Mouse (Mus musculus): Measurements from ENCODE around the gene Ablim1. TPM values are rescaled to one million over a fixed set of nuclear protein-coding genes. Genes with fewer than 3 reads are reported as not detected.

The Ablim1 gene
- total RNA-seq, 2 experiments from 2014 or later: 36.0 to 65.7 TPM

DNA sequence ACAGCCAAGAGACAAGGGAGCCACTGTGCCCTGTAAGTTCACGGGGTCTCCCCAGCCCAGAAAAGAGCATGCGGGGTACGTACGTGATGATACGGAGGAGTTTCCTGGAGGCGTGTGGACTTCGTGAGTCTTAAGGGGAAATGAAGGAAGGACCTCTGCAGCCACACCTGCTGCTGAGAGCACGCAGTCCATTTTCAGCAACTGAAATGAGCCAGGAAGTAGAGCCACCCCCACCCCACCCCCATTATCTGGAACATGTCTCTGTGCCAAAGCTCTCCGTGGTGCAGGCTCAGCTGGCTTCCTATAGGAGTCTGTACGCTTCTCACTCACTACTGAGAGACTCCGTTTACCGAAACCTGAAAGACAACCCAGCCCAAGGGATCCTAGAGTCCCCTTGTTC lies 121.3 kb downstream of the Ablim1 start:
- DNase-seq (ENCODE audit: low spot score): no peak

DNA sequence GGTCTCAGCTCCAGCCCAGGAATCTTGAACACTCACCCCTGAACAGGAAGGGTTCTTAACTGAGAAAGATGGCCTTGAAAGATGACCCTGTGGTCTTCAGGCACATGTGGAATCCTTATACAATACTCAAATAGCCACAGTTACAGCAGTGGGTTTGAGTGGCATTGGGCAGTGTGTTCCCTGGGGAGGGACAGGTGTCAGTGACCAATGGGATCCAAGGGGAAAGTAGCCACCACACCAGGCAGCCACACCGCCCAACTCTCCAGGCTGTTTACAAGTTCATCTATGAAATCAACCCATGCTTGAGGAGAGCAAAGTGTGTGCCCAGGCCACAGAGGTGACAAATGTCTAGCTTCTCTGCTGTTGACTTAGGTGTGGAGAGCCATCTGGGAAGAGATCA lies 123.6 kb downstream of the Ablim1 start:
- DNase-seq (ENCODE audit: low spot score): no peak

DNA sequence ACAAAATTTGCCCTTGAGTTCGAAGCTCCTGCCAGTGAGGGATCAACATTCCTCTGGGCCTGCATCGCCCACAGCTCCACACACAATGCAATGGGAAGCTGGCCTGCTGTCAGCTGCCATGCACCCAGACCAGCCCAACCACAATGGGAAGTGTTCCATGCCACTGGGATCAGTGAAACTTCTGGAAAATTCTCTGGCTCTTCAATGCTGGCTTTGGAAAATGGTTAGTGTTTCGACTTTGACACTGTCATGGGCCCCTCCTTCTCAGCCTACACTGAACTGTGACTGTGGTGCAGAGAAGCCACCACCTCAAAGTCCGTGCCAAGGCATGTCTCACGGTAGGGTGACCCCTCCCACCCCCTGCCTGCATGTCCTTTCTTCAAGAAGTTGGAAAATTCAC lies 125.3 kb downstream of the Ablim1 start:
- DNase-seq (ENCODE audit: low spot score): no peak

DNA sequence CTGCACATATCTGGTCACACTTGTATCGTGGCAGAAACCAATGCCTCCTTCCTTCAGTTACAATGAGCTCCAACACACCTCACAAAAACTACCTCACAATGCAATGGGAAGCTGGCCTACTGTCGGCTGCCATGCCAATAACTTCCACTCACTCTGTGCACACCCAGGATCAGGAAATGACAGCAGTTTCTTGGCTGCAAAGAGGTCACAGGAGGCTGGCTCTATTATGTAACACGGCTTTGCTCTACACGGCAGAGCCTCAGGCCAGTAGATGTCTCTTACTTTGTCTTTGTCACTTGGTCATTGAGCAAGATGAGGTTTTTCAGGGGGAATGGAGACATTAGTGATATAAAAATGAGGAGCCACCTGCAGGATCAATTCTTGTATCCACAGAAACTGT lies 126.2 kb downstream of the Ablim1 start:
- DNase-seq (ENCODE audit: low spot score): no peak

DNA sequence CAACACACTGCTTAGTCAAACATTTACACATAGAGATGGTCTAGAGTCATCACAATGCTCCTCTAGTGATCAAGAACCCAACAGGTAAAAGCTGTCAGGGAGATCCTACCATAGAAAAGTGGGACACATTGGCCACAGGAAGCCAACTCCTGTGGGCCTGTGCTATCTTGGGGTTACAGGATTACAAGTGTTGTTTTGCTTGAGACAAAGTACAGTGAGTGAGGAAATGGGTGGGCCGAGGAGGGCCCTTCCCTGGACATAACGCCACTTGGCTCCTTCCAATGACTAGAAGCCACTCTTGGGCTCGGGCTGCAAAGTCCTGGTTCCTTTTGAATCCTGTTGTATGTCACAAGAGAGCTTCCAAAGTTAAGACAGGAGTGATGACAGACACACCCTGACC lies 129.7 kb downstream of the Ablim1 start:
- DNase-seq (ENCODE audit: low spot score): no peak

DNA sequence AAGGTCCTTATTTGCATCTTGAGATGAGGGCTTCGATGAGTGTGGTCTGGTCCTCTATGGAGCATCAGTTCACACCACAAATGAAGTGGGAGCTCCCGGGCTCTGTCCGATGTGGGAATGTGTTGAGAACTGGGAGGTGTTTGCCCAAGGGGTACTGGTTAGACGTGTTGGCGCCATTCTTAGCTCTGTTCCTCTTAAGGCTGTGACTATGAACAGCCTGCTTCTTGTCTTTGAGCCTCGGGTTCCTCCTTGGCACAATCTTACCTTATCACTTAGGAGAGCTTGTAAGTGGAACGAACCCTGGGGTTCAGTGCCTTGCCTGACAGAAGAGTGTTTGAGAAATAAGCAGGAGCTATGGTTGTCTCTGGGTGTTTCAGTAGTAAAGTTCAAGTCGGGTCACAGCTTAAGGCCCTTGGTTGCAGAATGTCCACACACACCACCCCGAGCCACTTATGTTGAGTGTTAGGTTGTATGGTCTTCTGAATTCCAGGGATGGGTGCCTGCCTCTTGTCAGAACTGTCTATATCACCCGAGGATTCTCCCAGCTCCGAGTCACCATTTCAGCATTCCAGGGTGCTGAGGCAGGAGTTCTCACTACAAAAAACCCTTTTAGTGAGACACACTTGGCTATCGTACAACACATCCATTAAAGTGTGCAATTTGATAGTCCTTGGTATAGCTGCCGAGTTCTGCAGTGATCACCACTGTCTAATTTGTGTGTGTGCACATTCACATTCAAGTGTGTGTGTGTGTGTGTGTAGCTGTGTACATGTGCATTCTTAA lies 131.6 kb downstream of the Ablim1 start:
- no peak for DNase-seq (ENCODE audit: low spot score)

DNA sequence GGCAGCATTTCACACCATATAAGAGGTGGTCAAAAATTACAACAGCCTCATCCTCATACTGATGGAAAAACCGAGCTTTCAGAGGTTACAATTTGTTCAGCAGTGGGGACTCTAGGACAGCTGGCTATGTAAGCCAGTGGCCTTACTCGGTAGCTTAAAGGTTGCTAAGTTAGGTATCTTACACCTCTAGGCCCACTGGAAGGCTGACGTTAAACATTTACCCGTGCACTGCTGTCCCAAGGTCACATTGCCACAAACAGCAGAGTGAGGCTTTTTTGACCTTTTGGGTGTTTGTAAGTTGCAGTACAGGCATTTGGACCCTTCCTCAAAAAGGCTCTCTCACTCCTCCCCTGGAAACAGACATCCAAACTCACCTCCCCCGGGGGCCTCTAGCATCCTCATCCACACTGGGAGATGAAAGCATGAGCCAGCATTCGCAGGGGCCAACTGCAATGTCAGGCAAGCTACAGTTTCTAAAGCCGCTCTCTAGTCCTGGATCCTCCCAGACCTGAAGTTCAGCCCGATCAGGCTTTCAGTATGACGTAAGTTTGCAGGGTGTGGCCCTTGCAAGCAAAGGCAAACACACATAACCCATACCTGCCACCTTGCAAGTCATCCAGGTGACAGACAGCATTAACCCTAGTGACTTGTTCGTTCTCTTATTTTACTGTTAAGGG lies 132.7 kb downstream of the Ablim1 start:
- no peak for DNase-seq (ENCODE audit: low spot score)

DNA sequence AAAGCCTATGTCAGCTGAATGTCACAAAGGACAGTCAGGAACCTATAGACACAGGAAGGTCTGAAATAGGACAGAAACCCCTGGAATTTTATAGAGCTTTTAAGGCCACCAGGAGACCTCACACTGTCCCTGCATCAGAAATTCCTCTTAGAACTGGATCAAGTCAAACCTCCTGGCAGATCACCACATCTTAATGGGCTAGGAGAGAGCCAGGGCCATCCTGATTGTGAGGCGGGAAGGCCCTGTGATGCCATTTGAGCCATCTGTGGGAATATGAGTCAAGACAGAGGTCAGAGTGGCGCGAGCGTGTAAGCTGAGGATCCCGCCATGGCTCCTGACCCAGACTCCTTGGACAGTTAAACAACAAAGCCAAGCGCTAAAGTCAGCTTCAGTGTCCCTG lies 133.4 kb downstream of the Ablim1 start:
- DNase-seq (ENCODE audit: low spot score): no peak

DNA sequence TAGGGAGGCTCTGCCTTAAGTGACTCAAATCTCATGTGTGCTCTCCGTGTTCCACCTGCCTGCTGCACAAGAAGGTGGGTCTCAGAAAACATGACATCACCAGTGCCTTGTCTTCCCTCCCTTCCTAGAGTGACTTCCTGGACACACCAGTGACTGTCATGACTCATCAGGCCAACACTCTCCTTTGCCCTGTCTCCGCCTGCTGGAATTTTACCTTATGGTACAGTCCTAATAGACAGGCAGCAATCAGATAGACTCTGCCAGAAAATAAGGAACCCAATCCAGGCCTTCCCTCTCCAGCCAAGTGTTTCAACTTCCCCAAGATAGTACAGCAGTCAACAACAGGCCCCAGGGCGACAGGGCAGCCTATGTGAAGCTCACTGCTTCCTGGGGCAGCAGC lies 133.8 kb downstream of the Ablim1 start:
- DNase-seq (ENCODE audit: low spot score): no peak

DNA sequence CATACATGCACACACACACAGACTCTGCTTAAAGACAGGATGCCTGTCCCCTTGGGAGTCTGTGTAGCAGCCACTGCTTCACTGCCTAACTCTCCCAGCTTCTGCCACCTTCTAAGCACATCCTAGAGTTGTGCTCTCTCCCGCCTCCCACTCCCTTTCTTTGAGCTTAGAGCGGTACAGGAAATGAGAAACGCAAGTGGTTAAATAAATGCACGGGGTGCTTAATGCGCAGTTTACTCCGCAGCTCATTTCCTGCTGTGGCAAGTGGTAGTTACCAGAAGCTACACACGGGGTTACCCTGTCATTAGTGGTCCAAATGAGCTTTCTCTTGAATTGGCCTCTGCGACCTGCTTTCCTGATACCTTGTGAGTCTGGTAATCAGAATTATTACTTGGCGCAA lies 134.4 kb downstream of the Ablim1 start:
- no peak for DNase-seq (ENCODE audit: low spot score)

DNA sequence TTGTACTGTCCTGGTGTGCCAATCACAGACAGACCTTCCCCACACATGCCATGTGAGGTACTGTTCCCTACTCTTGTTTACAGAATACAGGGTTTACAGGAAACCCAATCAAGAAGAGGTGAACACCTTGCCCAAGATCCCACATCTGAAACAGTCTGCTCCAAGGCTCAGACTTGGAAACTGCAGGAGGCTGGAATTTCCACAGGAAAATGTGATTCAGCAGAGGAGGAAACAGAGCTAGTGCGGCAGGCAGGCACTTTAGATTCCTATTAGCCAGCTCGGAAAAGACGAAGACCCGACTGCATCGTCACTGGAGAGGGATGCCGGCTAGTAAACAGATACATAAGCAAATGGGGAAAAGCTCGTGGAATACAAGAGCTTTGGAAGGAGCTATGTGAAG lies 135.4 kb downstream of the Ablim1 start:
- no peak for DNase-seq (ENCODE audit: low spot score)

DNA sequence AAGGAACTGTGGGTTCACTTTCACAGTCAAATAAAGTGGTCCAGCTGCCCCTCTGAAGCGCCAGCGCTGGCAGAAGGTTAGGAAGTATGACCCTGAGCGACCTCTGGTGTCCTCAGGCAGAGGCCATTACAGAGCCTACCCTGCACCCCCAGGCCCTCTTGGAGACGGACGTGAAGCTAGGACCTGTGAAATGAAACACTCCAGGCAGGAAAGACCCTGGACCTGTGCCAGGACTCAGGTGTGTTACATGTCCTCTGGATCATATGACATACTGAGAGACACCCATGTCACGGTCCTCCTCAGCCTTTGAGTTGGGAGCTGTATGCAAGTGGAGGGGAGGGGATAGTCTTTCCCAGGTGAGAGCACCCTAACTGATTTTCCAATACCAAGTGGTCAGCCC lies 137.4 kb downstream of the Ablim1 start:
- no peak for DNase-seq (ENCODE audit: low spot score)

DNA sequence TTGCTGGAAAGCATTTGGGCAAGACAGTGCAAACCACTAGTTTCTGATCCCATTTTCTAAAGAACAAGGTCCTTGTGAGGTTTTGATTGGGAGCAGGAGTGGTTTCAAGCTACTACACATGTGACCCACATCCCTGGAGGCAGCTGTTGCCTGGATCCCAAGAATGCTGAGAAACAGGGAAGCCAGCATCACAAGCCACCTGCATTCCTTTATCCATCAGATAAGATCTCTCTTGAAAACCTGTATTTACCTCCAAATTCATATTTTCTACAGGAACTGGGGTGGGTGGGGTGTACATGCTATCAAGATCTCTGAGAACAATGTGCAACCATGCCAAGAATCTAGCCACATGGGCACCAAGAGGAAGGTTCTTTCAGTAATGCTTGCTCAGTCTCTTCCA lies 139.6 kb downstream of the Ablim1 start:
- no peak for DNase-seq (ENCODE audit: low spot score)

DNA sequence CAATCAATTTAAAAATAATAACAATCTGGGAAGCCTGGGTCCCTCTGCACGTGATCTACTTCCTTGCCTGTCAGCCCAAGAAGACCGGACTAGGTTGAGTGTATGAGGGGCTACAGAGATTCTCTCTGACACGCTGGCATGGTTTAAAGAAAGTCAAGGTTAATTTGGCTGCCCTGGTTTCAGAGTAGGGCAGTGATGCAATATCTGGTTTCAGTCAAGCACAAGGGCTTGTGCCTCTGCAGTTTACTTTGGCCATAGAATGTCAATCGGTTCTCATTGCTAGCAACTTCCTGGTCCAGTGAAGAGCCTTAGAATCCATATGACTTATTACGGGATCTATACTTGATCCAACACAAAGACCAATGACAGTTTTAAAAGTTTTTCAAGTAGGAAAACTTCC lies 140.2 kb downstream of the Ablim1 start:
- DNase-seq (ENCODE audit: low spot score): no peak

DNA sequence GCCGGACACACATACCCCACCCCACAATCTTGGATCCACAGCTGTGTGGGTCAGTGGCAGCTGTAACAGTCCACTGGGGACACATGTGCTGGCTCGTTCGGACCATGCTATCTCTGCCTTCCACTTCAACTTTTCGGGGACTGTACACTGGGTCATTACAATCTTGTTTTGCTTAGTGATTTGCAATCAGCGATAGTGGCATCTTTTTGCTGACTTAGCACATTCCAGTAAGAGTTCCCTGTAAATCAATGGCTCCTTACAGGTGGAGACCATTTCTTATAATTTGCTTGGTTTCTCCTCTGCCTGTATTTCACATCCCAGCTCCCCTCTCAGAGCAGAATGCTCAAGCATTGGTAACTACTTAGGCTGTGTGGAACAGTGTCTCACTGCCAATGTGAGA lies 140.7 kb downstream of the Ablim1 start:
- no peak for DNase-seq (ENCODE audit: low spot score)

DNA sequence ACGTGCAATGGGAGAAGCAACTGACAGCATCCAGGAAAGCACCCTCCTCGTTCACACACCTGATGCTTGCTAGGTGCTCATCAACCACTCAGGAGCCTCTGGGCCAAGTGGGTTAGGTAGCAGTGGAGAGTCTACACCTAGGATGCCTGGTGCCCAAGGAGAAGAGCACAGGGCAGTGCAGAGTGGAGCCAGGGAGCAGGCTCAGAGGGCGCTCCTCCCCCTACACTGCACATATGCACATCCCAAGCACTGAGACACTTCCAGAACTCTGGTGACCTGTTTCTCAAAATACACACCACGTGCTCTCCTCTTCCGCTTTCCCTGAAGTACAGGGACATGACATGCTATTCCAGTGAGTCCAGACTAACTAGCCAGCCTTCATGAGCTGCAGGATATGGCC lies 142.4 kb downstream of the Ablim1 start:
- no peak for DNase-seq (ENCODE audit: low spot score)

DNA sequence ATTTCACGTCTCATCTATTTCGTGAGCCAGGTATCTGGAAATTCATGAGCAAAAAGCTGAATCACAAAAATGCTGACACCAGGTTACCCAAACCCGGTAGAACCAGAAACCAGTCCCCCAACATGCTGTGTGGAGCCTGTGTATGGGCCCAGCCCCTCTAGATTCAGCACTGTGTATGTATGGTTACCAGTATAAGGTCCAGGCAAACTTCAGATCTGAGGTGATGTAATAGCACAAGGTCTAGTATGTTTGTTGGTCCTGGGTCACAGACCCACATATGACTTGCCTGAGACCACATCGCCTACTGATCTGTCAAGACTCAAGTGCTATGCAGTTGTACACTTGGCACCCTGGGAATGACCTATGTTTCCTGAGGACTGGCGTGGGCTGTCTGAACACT lies 143.8 kb downstream of the Ablim1 start:
- no peak for DNase-seq (ENCODE audit: low spot score)

DNA sequence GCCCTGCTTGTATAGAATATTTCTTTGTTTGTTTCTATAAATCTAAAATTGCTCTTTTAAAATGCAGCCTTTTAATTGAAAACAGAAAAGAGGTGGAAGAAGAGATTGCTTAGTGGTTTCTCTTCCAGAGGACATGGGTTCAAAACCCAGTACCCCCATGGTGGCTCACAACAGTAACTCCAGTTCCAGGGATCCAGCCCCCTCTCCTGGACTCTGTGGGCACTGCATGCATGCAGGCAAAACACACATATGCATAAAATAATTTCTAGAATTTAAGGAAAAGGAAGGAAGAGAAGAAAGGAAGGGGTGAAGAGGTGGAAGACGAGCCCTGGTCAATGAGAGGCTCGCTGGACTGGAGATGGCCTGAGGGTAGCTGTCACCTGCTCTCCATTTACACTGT lies 145.2 kb downstream of the Ablim1 start:
- DNase-seq (ENCODE audit: low spot score): no peak

DNA sequence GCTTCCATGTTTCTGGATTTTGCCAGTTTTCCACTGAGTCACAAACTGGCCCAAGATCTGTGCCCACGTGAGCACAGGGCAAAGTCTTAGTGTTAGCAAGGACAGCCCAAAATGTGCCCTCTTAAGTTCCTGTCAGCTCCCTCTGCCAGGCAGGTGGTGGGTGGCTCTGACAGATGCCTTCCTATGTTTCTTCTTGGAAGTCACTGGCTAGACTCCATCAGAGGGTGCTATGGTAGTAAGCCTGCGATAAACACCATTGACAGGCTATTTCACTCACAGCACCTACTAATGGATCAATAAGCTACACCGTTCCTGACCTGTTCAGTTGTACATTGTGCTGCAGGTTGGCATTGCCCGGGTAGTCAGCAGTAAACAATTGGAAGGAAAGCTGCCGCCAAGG lies 147.0 kb downstream of the Ablim1 start:
- no peak for DNase-seq (ENCODE audit: low spot score)

DNA sequence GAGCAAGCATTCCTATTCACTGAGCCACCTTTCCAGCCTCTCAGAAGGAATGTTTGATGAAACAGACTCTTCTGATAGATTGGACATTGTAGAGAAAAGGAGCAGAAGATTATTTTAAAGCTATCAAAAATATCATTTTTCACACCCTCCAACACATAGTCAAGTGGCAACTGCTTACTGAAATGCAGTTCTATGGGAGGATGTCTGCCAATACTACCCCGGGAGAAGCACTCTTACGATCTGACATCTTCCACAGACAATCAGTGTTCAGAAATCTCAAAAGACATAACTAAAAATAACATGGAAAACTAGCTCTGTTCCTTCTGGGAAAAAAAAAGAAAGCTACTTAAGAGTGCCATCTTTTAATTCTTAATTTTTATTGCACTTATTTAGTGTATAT lies 149.8 kb downstream of the Ablim1 start:
- DNase-seq (ENCODE audit: low spot score): no peak

DNA sequence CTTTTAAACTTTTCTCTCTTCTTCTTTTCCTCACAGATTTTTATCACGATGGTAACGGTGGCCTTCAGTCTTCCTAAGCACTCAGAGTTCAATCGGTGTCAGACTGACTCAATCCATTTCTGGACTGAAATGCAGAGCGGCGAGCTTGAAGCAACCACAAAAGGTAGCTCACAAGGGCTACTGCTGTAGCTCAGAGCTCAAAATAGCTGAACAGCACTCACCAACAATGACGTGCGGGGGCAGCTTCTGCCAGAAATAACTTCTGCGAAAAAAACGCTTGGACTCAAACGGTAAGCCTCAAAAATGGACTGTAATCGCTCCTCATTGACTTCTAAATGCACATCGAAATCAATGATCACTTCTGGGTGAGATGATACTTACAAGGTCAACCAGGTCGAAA lies 151.4 kb downstream of the Ablim1 start:
- no peak for DNase-seq (ENCODE audit: low spot score)

DNA sequence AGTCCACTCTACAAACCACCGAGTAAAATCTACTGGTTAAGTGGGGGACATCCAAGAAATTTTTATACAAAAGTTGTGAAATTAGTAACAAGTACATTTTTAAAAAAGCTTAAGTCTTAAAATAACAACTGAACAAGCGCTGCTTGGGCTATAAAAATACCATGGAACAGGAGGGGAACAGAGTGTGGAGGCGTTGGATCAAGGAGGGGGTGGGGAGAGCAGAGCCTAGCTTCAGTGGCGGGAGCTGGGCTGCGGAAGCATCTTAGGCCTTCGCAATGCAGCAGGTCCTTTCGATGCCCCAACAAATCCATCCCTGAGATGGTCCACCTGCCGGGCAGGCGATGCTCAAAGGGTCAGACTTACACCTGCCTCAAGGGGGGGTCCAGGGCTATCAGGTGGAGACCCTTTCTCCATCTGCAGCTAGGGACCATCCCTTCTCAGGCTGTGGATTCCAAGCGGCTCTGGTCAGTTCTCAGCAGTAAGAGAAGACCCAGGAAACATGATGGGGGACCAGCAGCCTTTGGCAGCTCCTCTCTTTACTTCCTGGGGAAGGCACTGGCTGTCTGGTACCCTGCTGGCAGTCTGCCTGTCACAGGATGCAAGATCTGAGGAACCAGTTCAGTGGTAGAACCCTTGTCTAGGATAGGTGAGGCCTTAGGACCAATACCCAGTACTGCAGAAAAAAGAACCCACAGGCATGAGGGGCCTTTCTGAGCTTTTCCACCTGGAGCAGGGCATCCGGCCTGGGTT lies 152.6 kb downstream of the Ablim1 start:
- DNase-seq (ENCODE audit: low spot score): no peak
